ENCODE assay signal across 12 mouse cellular contexts in genomic region chr3:22838986-22839385, GRCm38 (mm10).
"Had no signal": no experiment of that assay in that cellular context is flagged by ENCODE, and none has a peak within 500 bp of the region (broad histone marks: within the 10 kb centered on the region; RNA-seq: fewer than 3 reads in every experiment).

No protein-coding gene starts in this region.

- ATAC-seq: liver, postnatal 0 days; lung, postnatal 0 days; midbrain, embryonic 13.5 days; midbrain, embryonic 15.5 days had no signal

- DNase-seq: liver, embryonic 13.5 days; liver, postnatal 0 days; lung, adult 2 months; lung, postnatal 14 days; lung, postnatal 36 days; right cerebral cortex, postnatal 14 days; thymus, adult 18-20 months; thymus, postnatal 14 days; thymus, postnatal 36 days had no signal
